In genomic region chr11:102725574-102725973, GRCm38 (mm10) we compare ENCODE assay signal across 10 mouse cellular contexts. TPM values are rescaled to one million over a fixed set of nuclear protein-coding genes. Genes with fewer than 3 reads are reported as not detected.
DNase-seq lines count a peak whose midpoint lies in the region; ATAC-seq and TF ChIP-seq lines count a peak whose summit lies in the region.
"Had no signal": no experiment of that assay in that cellular context is flagged by ENCODE, and none has a peak within 500 bp of the region (broad histone marks: within the 10 kb centered on the region; RNA-seq: fewer than 3 reads in every experiment).

No protein-coding gene starts in this region.

- no peak for TF ChIP-seq EP300 in MEL (IDR thresholded peaks at IDR 0.05; ENCODE audit: low read depth in 1 of 2, low read length in 2 of 2)

- H3K9ac ChIP-seq in limb, embryonic 11.5 days (ENCODE audit: low read length) = no peak overlapping the region
- H3K9ac ChIP-seq in MEL (ENCODE audit: control insufficient read depth, low read depth, low read length, poor library complexity, severe bottlenecking) = no peak overlapping the region
- H3K9ac ChIP-seq: neural tube, embryonic 13.5 days had no signal

- TF ChIP-seq POLR2A in MEL (IDR thresholded peaks at IDR 0.05; ENCODE audit: control insufficient read depth in 1 of 2, insufficient read depth in 1 of 2, low read depth in 1 of 2, low read length in 2 of 2, poor library complexity in 1 of 2) = no peak

- no peaks in the 10 kb centered on the region for H3K4me1 ChIP-seq in limb, embryonic 11.5 days (ENCODE audit: control insufficient read depth, insufficient read depth, low read length)
- no peaks in the 10 kb centered on the region for H3K4me1 ChIP-seq in limb, embryonic 10.5 days
- H3K4me1 ChIP-seq in MEL (ENCODE audit: control insufficient read depth in 1 of 2, insufficient read depth in 2 of 2, low read length in 2 of 2) = peaks cover 0 to 5% of the 10 kb centered on the region in 2 experiments; a peak in 1 of 4 replicates
- no peaks in the 10 kb centered on the region for H3K4me1 ChIP-seq in forebrain, embryonic 10.5 days
- H3K4me1 ChIP-seq: neural tube, embryonic 13.5 days had no signal

- H3K36me3 ChIP-seq in limb, embryonic 11.5 days (ENCODE audit: control insufficient read depth, insufficient read depth, low read length) = no peaks in the 10 kb centered on the region
- no peaks in the 10 kb centered on the region for H3K36me3 ChIP-seq in limb, embryonic 10.5 days
- H3K36me3 ChIP-seq in MEL (ENCODE audit: control insufficient read depth in 1 of 2, insufficient read depth in 2 of 2, low read length in 2 of 2) = no peaks in the 10 kb centered on the region
- H3K36me3 ChIP-seq in forebrain, embryonic 10.5 days (replicated peaks) = no peaks in the 10 kb centered on the region
- H3K36me3 ChIP-seq: neural tube, embryonic 13.5 days had no signal

- ATAC-seq in limb, embryonic 11.5 days (ENCODE audit: insufficient number of reproducible peaks, low FRiP score, low TSS enrichment, low read depth) = no peak

- peak; percentile 34 for DNase-seq in embryo, embryonic 10 days (ENCODE audit: low spot score)
- DNase-seq in embryo, embryonic 9.5 days (ENCODE audit: extremely low spot score) = no peak
- DNase-seq in limb, embryonic 11.5 days (ENCODE audit: low spot score) = peak; percentile 29
- no peak for DNase-seq in limb, embryonic 10.5 days (ENCODE audit: low spot score)
- DNase-seq in MEL (ENCODE audit: low read depth, low spot score) = peak; percentile 52
- peak; percentile 43 to 49 for DNase-seq in kidney, postnatal 4 days
- no peak for DNase-seq in adipocyte (ENCODE audit: low spot score)
- no peak for DNase-seq in forebrain, embryonic 10.5 days (ENCODE audit: extremely low spot score, low spot score)
- DNase-seq: heart, adult 18-20 months had no signal

- H3K27me3 ChIP-seq in limb, embryonic 11.5 days (ENCODE audit: control insufficient read depth, insufficient read depth, low read length) = no peaks in the 10 kb centered on the region
- H3K27me3 ChIP-seq in limb, embryonic 10.5 days (ENCODE audit: low read depth, poor library complexity, severe bottlenecking) = no peaks in the 10 kb centered on the region
- H3K27me3 ChIP-seq in MEL (ENCODE audit: control insufficient read depth in 1 of 2, insufficient read depth in 2 of 2, low read length in 2 of 2) = peaks cover 6 to 14% of the 10 kb centered on the region in 2 experiments; a peak in 3 of 4 replicates
- H3K27me3 ChIP-seq in forebrain, embryonic 10.5 days (ENCODE audit: poor library complexity, severe bottlenecking) = 0 out of 2 replicates have a peak, but pooled peaks cover 9% of the 10 kb centered on the region
- H3K27me3 ChIP-seq: neural tube, embryonic 13.5 days had no signal

- WGBS in limb, embryonic 11.5 days = 22% methylated on average over 3 of the region's 3 CpGs
- WGBS in limb, embryonic 10.5 days = 32% methylated on average over 3 of the region's 3 CpGs
- 46% methylated on average over 3 of the region's 3 CpGs for WGBS in forebrain, embryonic 10.5 days

- H3K79me2 ChIP-seq in MEL (ENCODE audit: control insufficient read depth, insufficient read depth, low read length, poor library complexity) = no peaks in the 10 kb centered on the region

- TF ChIP-seq CTCF in MEL (IDR thresholded peaks at IDR 0.05 in 2 of 3, conservative IDR thresholded peaks at IDR 0.05 in 1 of 3; ENCODE audit: control insufficient read depth in 1 of 3, insufficient read depth in 1 of 3, low read depth in 2 of 3, low read length in 3 of 3, poor library complexity in 1 of 3, severe bottlenecking in 1 of 3) = peak; percentile 24 to 48 (median 47)

- H3K4me2 ChIP-seq in limb, embryonic 11.5 days (ENCODE audit: low read depth, severe bottlenecking) = no peak overlapping the region
- H3K4me2 ChIP-seq: neural tube, embryonic 13.5 days had no signal

- H3K27ac ChIP-seq in limb, embryonic 11.5 days (replicated peaks; ENCODE audit: low read depth, low read length) = no peak overlapping the region
- H3K27ac ChIP-seq in limb, embryonic 10.5 days = no peak overlapping the region
- H3K27ac ChIP-seq in MEL (ENCODE audit: control insufficient read depth, low read depth, low read length) = no peak overlapping the region
- H3K27ac ChIP-seq in forebrain, embryonic 10.5 days = no peak overlapping the region
- H3K27ac ChIP-seq: neural tube, embryonic 13.5 days had no signal

- H3K4me3 ChIP-seq in limb, embryonic 11.5 days (ENCODE audit: low read depth, low read length) = no peak overlapping the region
- no peak overlapping the region for H3K4me3 ChIP-seq in limb, embryonic 10.5 days
- no peak overlapping the region for H3K4me3 ChIP-seq in MEL (ENCODE audit: control insufficient read depth in 1 of 2, insufficient read depth in 1 of 2, low read depth in 2 of 2, low read length in 2 of 2)
- no peak overlapping the region for H3K4me3 ChIP-seq in forebrain, embryonic 10.5 days
- H3K4me3 ChIP-seq: neural tube, embryonic 13.5 days had no signal

- TF ChIP-seq RAD21 in MEL (IDR thresholded peaks at IDR 0.05; ENCODE audit: low read depth, low read length) = peak; percentile 27

- no peaks in the 10 kb centered on the region for H3K9me3 ChIP-seq in limb, embryonic 11.5 days (ENCODE audit: control insufficient read depth, low read length)
- no peaks in the 10 kb centered on the region for H3K9me3 ChIP-seq in limb, embryonic 10.5 days (replicated peaks)
- H3K9me3 ChIP-seq in MEL (replicated peaks; ENCODE audit: insufficient read depth, low read length) = no peaks in the 10 kb centered on the region
- H3K9me3 ChIP-seq in forebrain, embryonic 10.5 days = no peaks in the 10 kb centered on the region
- H3K9me3 ChIP-seq: neural tube, embryonic 13.5 days had no signal

TF ChIP-seq in MEL, 35 proteins besides CTCF, POLR2A, EP300 and RAD21:
- TF ChIP-seq POLR2AphosphoS2 (IDR thresholded peaks at IDR 0.05; ENCODE audit: low read length) (no peak), TBP (IDR thresholded peaks at IDR 0.05; ENCODE audit: low read depth, low read length) (no peak), RCOR1 (IDR thresholded peaks at IDR 0.05; ENCODE audit: low read depth, low read length) (no peak), MXI1 (IDR thresholded peaks at IDR 0.05; ENCODE audit: low read depth, low read length) (no peak), TAL1 (IDR thresholded peaks at IDR 0.05; ENCODE audit: low read length) (no peak)

RNA-seq across cellular contexts. Expression of gene Ccdc43, which starts 28.0 kb away (rescaled TPM):
- polyA plus RNA-seq in limb, embryonic 11.5 days (2014; fragmentation: Nextera tagmentation; extraction: Ambion mirVana) = 58.4 and 64.1 TPM in 2 replicates
- polyA plus RNA-seq in limb, embryonic 10.5 days (2016; fragmentation: Nextera tagmentation; extraction: Ambion mirVana) = 55.4 and 57.1 TPM in 2 replicates
- 35.2 and 41.7 TPM in 2 replicates for total RNA-seq in MEL (2012; rRNA removed)
- 10 to 100 TPM in 1 of 2 experiments, not detected in 1; 39.3 TPM for polyA plus RNA-seq in MEL (2012; ENCODE audit: insufficient read depth in 1 of 2, insufficient read length in 2 of 2, low read depth in 1 of 2, low replicate concordance in 2 of 2, missing spikeins in 1 of 2)
- 61.7 and 65.8 TPM in 2 replicates for polyA plus RNA-seq in forebrain, embryonic 10.5 days (2016; fragmentation: Nextera tagmentation; extraction: Ambion mirVana)

RNA-seq across cellular contexts. Expression of gene Adam11, which starts 35.7 kb away (rescaled TPM):
- polyA plus RNA-seq in limb, embryonic 11.5 days (2014; fragmentation: Nextera tagmentation; extraction: Ambion mirVana) = 14.2 and 15.4 TPM in 2 replicates
- 14.2 and 25.1 TPM in 2 replicates for polyA plus RNA-seq in limb, embryonic 10.5 days (2016; fragmentation: Nextera tagmentation; extraction: Ambion mirVana)
- 0.08 and 0.13 TPM in 2 replicates for total RNA-seq in MEL (2012; rRNA removed)
- polyA plus RNA-seq in MEL (2012; ENCODE audit: insufficient read depth in 1 of 2, insufficient read length in 2 of 2, low read depth in 1 of 2, low replicate concordance in 2 of 2, missing spikeins in 1 of 2) = under 1 TPM in 1 of 2 experiments, not detected in 1; 0.36 TPM
- 11.7 and 13.2 TPM in 2 replicates for polyA plus RNA-seq in forebrain, embryonic 10.5 days (2016; fragmentation: Nextera tagmentation; extraction: Ambion mirVana)

Comparison
In these comparisons a context has a peak if more than half of its experiments do, and no peak if none do; other contexts are left out.
1. DNase-seq: peak in embryo, embryonic 10 days (single experiment), limb, embryonic 11.5 days (single experiment), MEL (single experiment) and kidney, postnatal 4 days (2 of 2); none in embryo, embryonic 9.5 days (single experiment), limb, embryonic 10.5 days (single experiment), adipocyte (single experiment) and forebrain, embryonic 10.5 days (single experiment).